Mouse (Mus musculus): Measurements from ENCODE around the gene Fgb.

- TF ChIP-seq POLR2A (IDR thresholded peaks at IDR 0.05; ENCODE audit: borderline replicate concordance, extremely low read depth, low read depth, low read length) (no peak), CTCF (IDR thresholded peaks at IDR 0.05; ENCODE audit: insufficient read depth, low read length) (no peak)
Measured at GRCm38 (mm10) chr3:82991963-82992362, 57.7 kb downstream of the Fgb start.

Data from lung, adult 2 months (tissue).